Mouse (Mus musculus): Measurements from ENCODE around the gene Dop1b. TPM values are rescaled to one million over a fixed set of nuclear protein-coding genes. Genes with fewer than 3 reads are reported as not detected.

Dop1b gene
- polyA plus RNA-seq, 1 experiment from 2014 or later = 43.8 TPM

DNA sequence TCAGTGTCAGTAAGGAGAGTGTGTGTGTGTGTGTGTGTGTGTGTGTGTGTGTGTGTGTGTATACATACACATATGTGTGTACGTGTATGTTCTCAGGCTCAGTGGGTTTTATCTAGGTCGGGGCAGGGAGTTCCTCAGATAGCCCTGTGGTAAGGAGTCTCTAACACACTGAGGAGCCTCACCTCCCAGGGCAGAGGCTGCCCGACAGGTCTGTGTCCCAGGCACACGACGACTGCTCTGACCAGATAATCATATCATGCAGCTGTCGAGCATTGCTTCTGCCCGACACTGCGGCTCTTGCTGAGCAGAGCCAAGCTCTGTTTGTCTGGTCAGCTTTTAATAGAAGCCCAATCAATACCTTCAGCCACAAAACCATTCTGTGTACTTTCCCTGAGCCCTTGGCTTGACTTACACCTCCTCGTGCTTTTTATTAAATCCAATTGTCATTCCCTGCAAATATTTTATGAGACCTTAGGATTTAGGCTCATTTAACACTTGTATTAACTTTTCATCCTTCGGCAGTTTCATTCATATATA, 33.2 kb downstream of the Dop1b start:
- H3K9me3 ChIP-seq = no peaks in the 10 kb centered on the region
- no peaks in the 10 kb centered on the region for H3K27me3 ChIP-seq (replicated peaks)
- H3K4me2 ChIP-seq = no peak overlapping the region
- H3K4me3 ChIP-seq = no peak overlapping the region
- H3K4me1 ChIP-seq = no peaks in the 10 kb centered on the region
- H3K27ac ChIP-seq = no peak overlapping the region
- no peak overlapping the region for H3K9ac ChIP-seq
- ATAC-seq (replicated peaks) = no peak
- 81% methylated on average over 10 of the region's 10 CpGs for WGBS
- peaks cover 22% of the 10 kb centered on the region for H3K36me3 ChIP-seq (replicated peaks)

DNA sequence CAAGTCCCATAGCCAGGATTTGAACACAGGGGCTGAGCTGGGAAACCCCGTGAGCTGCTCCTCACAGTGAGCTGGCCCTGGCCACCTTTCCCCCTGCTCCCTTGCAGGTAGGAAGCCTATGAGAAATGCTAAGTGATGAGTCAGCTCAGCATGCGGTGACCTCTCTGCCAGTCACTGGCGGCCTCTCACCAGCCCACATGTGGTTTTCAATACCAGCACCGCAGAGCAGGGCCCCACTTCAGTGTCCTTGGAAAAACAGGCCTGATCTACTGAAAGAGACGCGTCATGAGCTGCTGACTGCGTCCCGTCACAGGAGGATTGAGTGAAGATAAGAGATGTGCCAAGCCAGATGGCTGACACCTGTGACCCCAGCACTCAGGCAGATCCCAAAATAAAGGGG, 34.7 kb downstream of the Dop1b start:
- peaks cover 11% of the 10 kb centered on the region; the same call in 1 of the 2 replicates for H3K36me3 ChIP-seq (replicated peaks)
- WGBS = 80% methylated on average over 8 of the region's 8 CpGs

DNA sequence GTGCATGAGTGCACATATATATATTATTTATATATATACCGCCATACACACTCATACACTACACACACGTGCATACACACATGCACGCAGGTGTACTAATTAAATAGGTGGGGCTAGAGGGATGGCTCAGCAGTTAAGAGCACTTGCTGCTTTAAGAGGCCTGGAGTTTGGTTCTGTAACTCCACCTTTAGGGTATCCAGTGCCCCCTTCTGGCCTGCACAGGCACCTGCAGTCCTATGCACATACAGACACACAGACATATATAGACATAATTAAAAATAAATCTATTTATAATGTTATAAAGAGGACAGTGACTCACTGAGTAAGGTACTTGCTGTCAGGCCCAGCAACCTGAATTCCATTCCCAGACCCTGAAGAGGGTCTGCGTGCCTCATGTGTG, 35.3 kb downstream of the Dop1b start:
- no peak for ATAC-seq (replicated peaks)
- no peak overlapping the region for H3K9ac ChIP-seq
- H3K27ac ChIP-seq = no peak overlapping the region
- H3K9me3 ChIP-seq = no peaks in the 10 kb centered on the region
- H3K36me3 ChIP-seq (replicated peaks) = peaks cover 10% of the 10 kb centered on the region; the same call in 1 of the 2 replicates
- no peaks in the 10 kb centered on the region for H3K4me1 ChIP-seq
- no peak overlapping the region for H3K4me3 ChIP-seq
- no peaks in the 10 kb centered on the region for H3K27me3 ChIP-seq (replicated peaks)
- H3K4me2 ChIP-seq = no peak overlapping the region
- WGBS = 97% methylated on average over 4 of the region's 4 CpGs

More for the DNA sequence above, 34.7 kb downstream of the Dop1b start:
- no peaks in the 10 kb centered on the region for H3K9me3 ChIP-seq
- H3K4me1 ChIP-seq = no peaks in the 10 kb centered on the region
- no peak overlapping the region for H3K4me2 ChIP-seq
- no peak for ATAC-seq (replicated peaks)
- H3K27me3 ChIP-seq (replicated peaks) = no peaks in the 10 kb centered on the region
- H3K27ac ChIP-seq = no peak overlapping the region
- H3K4me3 ChIP-seq = no peak overlapping the region
- no peak overlapping the region for H3K9ac ChIP-seq

DNA sequence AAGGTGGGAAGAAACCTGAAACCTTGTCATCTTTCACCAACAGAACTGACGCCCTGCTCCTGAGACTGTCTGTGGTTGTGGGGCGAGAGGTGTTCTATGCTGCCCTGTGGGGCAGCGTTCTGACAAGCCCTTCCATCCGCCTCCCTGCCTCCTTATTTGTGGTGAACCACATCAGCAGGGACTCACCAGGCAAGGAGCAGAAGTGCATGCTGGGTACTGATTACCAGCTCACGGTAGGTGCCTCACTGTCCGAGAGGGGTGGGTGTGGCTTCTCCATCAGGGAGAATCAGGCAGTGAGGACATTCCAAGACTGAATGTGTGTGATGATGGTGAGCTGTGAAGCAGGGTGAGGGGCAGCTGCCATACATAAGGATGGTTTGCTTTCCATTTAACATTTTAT, 35.7 kb downstream of the Dop1b start:
- no peak overlapping the region for H3K4me3 ChIP-seq
- no peaks in the 10 kb centered on the region for H3K27me3 ChIP-seq (replicated peaks)
- 81% methylated on average over 6 of the region's 6 CpGs for WGBS
- ATAC-seq (replicated peaks) = no peak
- no peaks in the 10 kb centered on the region for H3K4me1 ChIP-seq
- H3K36me3 ChIP-seq (replicated peaks) = peaks cover 10% of the 10 kb centered on the region; the same call in 1 of the 2 replicates
- H3K9ac ChIP-seq = no peak overlapping the region
- no peak overlapping the region for H3K27ac ChIP-seq
- H3K4me2 ChIP-seq = no peak overlapping the region
- H3K9me3 ChIP-seq = no peaks in the 10 kb centered on the region

DNA sequence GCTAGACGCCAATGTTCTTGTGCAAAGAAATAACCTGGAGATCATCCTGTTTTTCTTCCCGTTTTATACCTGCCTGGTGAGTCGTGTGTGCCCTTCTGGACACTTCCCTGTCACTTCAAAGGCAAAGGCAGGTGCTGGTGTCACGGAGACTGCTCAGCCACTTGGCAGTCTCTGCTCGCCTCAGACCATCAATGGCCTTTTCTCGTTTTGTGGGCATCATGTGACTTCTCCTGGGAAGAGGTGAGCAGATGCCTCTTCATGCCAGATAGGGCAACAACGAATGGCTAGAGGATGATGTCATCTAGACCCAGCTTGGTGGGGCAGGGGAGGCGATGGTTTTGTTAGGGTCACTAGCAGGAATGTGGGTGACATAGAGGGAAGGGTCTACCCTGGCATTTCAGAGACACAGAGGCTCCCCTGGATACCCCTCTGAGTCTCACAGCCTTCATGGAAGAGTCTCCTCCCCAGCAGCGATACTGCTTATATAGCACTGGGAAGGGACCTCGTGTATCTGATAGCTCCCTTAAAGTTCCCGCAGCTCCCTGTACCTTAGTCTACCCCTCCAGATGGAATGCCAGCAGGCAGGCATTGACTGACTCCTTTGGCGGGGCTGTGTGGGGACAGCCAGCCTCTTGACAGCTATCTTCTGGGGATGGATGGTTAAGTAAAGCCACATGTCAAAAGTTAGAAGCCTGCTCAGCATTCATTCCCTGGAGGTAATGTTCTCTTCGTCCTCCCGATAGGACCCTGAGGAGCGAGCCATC, 37.6 kb downstream of the Dop1b start:
- WGBS = 82% methylated on average over 15 of the region's 15 CpGs
- ATAC-seq (replicated peaks) = no peak
- no peak overlapping the region for H3K9ac ChIP-seq

DNA sequence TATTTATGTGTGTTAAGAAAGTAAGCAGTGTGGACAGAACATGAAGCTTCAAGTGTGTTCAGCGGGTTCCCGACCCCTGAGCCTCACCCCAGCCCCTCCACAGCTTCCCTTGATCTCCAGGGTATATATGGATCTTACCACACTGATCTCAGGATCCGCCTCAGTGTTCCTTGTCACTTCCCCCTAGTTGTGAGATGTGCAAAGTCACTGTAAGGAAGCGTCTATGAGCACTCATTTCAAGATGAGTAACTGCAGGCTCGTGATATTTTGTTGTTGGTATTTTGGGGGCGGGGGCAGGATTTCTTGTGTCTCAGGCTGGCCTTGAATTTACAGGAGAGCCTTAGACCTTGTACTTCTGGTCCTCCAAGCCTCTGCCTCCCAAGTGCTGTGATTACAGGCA, 38.8 kb downstream of the Dop1b start:
- Histone ChIP-seq H3K9me3 (no peaks in the 10 kb centered on the region), H3K4me1 (no peaks in the 10 kb centered on the region), H3K36me3 (replicated peaks) (peaks cover 26% of the 10 kb centered on the region), H3K27me3 (replicated peaks) (no peaks in the 10 kb centered on the region), H3K4me2 (no peak overlapping the region), H3K4me3 (no peak overlapping the region), H3K9ac (no peak overlapping the region), H3K27ac (no peak overlapping the region)
- 87% methylated on average over 6 of the region's 6 CpGs for WGBS
- no peak for ATAC-seq (replicated peaks)

More for the DNA sequence above, 37.6 kb downstream of the Dop1b start:
- Histone ChIP-seq H3K4me3 (no peak overlapping the region), H3K27me3 (replicated peaks) (no peaks in the 10 kb centered on the region), H3K9me3 (no peaks in the 10 kb centered on the region), H3K4me1 (no peaks in the 10 kb centered on the region), H3K27ac (no peak overlapping the region), H3K36me3 (replicated peaks) (peaks cover 22% of the 10 kb centered on the region), H3K4me2 (no peak overlapping the region)

DNA sequence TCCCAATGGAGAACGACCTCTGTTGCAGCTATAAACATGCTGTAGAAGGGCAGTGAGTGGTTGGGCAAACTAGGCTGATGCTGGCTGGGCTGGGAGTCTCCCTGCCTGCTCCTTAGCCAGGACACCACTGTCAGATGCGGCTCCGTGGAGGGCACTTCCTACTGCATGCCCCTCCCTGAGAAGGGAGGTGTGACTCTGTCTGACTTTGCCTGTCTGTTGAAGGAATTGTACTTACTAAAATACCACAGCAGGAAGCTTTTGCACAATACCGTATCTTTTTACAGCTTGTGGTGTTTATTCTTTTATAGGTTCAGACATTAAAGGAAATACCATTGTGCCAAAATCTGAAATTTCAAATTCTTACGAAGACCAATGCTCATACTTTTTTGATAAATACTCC, 40.1 kb downstream of the Dop1b start:
- no peak overlapping the region for H3K27ac ChIP-seq
- H3K36me3 ChIP-seq (replicated peaks) = peaks cover 29% of the 10 kb centered on the region
- H3K4me2 ChIP-seq = no peak overlapping the region
- H3K27me3 ChIP-seq (replicated peaks) = no peaks in the 10 kb centered on the region
- no peak overlapping the region for H3K9ac ChIP-seq
- no peak for ATAC-seq (replicated peaks)
- 64% methylated on average over 5 of the region's 5 CpGs for WGBS
- H3K9me3 ChIP-seq = no peaks in the 10 kb centered on the region
- no peak overlapping the region for H3K4me3 ChIP-seq
- H3K4me1 ChIP-seq = no peaks in the 10 kb centered on the region

DNA sequence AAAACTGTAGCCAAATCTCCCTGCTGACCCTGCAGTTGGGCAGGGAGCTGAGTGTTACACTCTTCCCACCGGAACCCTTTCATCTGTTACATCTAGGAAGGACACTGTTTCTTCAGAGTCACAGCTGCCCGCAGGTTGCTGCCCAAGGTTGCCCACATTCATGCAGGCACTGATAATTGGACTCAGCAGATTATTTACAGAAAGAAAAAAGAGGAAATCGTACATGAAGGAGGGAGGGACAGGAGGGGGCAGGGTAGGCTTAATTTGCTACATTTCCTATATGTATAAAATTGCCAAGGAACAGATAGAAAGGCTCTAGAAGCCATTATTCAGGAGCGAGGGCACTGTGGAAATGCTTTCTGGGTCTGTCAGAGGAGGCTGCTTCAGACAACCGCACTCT, 44.9 kb downstream of the Dop1b start:
- no peaks in the 10 kb centered on the region for H3K4me1 ChIP-seq
- H3K4me3 ChIP-seq = no peak overlapping the region
- no peak for ATAC-seq (replicated peaks)
- no peak overlapping the region for H3K27ac ChIP-seq
- H3K36me3 ChIP-seq (replicated peaks) = peaks cover 53% of the 10 kb centered on the region
- no peak overlapping the region for H3K9ac ChIP-seq
- no peak overlapping the region for H3K4me2 ChIP-seq
- 85% methylated on average over 5 of the region's 5 CpGs for WGBS
- H3K9me3 ChIP-seq = no peaks in the 10 kb centered on the region
- H3K27me3 ChIP-seq (replicated peaks) = no peaks in the 10 kb centered on the region

DNA sequence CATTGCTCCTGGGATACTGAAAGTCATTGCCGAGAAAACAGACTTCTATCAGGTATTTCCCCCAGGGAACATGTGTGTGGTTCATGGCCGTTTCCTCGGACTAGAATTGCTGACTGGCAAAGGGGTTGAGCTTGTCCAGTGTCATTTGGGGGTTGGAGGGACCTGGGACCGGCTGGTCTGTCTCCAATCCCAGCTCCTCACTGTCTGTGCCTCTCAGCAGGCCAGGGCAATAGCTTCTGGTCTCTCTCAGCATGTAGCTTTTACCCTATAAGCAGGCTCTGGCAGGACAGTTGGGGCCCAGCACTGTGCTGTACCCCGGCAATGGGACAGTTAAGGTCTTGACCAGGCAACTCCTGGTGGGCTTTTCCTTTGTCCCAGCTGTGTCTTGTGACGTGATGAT, 51.7 kb downstream of the Dop1b start:
- no peaks in the 10 kb centered on the region for H3K4me1 ChIP-seq
- 84% methylated on average over 6 of the region's 6 CpGs for WGBS
- H3K9ac ChIP-seq = no peak overlapping the region
- H3K9me3 ChIP-seq = no peaks in the 10 kb centered on the region
- no peak overlapping the region for H3K4me3 ChIP-seq
- peaks cover 48% of the 10 kb centered on the region for H3K36me3 ChIP-seq (replicated peaks)
- no peak overlapping the region for H3K4me2 ChIP-seq
- no peaks in the 10 kb centered on the region for H3K27me3 ChIP-seq (replicated peaks)
- ATAC-seq (replicated peaks) = no peak
- H3K27ac ChIP-seq = no peak overlapping the region

DNA sequence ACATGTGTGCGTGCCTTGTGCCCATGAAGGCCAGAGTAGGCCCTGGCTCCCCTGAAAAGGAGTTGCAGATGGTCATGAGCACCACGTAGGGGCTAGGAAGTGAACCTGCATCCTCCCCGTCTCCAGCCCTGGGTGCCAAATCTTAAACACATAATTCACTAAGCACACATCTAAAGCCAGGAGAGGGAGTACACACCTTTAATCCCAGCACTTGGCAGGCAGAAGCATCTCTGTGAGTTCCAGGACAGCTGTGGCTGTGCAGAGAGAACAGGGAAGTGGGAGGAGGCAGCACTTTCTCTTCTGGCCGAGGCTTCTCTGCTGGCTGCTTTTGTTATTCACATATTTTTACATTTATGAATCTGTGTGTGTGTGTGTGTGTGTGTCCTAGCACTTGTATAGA, 52.9 kb downstream of the Dop1b start:
- H3K4me3 ChIP-seq = no peak overlapping the region
- H3K4me1 ChIP-seq = no peaks in the 10 kb centered on the region
- no peak overlapping the region for H3K4me2 ChIP-seq
- ATAC-seq (replicated peaks) = no peak
- no peak overlapping the region for H3K9ac ChIP-seq
- no peaks in the 10 kb centered on the region for H3K9me3 ChIP-seq
- H3K36me3 ChIP-seq (replicated peaks) = peaks cover 43% of the 10 kb centered on the region
- H3K27ac ChIP-seq = no peak overlapping the region
- no peaks in the 10 kb centered on the region for H3K27me3 ChIP-seq (replicated peaks)
- 76% methylated on average over 4 of the region's 4 CpGs for WGBS

DNA sequence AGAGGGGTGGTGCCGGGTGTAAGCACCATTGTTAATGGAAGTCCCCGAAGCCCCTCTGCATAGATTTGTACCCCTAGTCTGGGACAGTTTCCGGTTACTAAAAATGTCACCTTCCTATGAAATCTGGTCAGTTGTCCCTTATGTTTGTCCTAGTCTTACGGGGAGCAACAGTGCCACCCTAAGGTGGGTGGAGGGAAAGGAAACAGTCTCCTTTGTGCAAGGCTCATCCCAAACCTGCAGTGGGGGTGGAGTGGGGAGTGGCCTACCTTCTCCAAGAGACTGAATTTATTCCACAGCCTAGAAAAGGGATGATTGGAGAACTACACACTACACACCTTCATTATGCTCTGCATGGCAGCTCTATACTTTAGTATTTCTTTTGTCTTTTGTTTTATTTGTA, 55.3 kb downstream of the Dop1b start:
- Histone ChIP-seq H3K27me3 (replicated peaks) (no peaks in the 10 kb centered on the region), H3K4me2 (no peak overlapping the region), H3K4me3 (no peak overlapping the region), H3K36me3 (replicated peaks) (peaks cover 35% of the 10 kb centered on the region), H3K9me3 (no peaks in the 10 kb centered on the region), H3K27ac (no peak overlapping the region), H3K9ac (no peak overlapping the region), H3K4me1 (no peaks in the 10 kb centered on the region)
- 52% methylated on average over 4 of the region's 4 CpGs for WGBS
- ATAC-seq (replicated peaks) = no peak

DNA sequence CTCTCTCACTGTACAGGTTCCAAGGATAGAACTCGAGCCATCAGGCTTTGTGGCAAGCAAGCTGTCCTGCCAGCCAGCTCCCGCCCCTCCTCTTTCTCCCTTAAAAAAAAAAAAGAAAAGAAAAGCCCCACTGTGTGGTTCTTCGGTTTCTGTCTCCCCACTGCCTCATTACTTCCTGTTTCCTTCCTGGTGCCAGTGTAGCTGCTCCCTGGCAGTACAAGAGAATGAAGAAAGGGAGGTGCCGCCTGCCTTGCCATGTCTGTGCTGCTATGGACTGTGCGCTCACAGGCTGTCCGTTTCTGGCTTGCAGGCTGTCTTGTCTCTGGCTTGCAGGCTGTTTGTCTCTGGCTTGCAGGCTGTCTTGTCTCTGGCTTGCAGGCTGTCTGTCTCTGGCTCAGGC, 55.8 kb downstream of the Dop1b start:
- Histone ChIP-seq H3K4me2 (no peak overlapping the region), H3K9me3 (no peaks in the 10 kb centered on the region), H3K27me3 (replicated peaks) (no peaks in the 10 kb centered on the region), H3K9ac (no peak overlapping the region), H3K4me3 (no peak overlapping the region), H3K27ac (no peak overlapping the region), H3K4me1 (no peaks in the 10 kb centered on the region), H3K36me3 (replicated peaks) (peaks cover 35% of the 10 kb centered on the region)
- 62% methylated on average over 6 of the region's 6 CpGs for WGBS
- no peak for ATAC-seq (replicated peaks)

DNA sequence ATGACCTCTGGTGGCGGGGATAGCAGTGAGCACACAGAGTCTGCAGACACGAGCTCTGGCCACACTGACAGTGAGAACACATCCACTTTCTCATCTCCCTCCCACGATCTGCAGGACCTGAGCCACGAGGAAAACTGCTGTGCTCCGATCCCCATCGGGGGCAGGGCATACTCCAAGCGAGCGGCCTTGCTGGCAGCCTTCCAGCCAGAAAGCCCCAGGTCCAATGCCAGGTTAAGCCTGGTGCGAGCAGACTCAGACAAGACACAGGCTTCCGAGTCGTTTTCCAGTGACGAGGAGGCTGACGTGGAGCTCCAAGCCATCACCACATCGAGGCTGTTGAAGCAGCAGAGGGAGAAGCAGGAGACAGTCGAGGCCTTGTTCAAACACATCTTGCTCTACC, 57.9 kb downstream of the Dop1b start:
- WGBS = 72% methylated on average over 15 of the region's 15 CpGs
- H3K27ac ChIP-seq = no peak overlapping the region
- H3K9ac ChIP-seq = no peak overlapping the region
- H3K27me3 ChIP-seq (replicated peaks) = no peaks in the 10 kb centered on the region
- H3K36me3 ChIP-seq (replicated peaks) = peaks cover 28% of the 10 kb centered on the region; the same call in 1 of the 2 replicates
- no peak for ATAC-seq (replicated peaks)
- H3K4me1 ChIP-seq = no peaks in the 10 kb centered on the region
- no peak overlapping the region for H3K4me3 ChIP-seq
- H3K4me2 ChIP-seq = no peak overlapping the region
- no peaks in the 10 kb centered on the region for H3K9me3 ChIP-seq

Data from midbrain, embryonic 15.5 days (tissue).